Mouse (Mus musculus) MEL (cell line): ENCODE measurements around the gene Smc3. TPM values are rescaled to one million over a fixed set of nuclear protein-coding genes. Genes with fewer than 3 reads are reported as not detected.

Experiments used
- DNase-seq: peaks from one replicate; pipeline ENCODE4 v3.0.0; 2011; ENCODE audit warnings: low read depth, low spot score
- H3K27ac ChIP-seq: 2 replicates; pipeline ENCODE4 v1.5.1; 2012; ENCODE audit warnings: low read depth, mild to moderate bottlenecking, control low read depth, low read length, moderate library complexity; ENCODE audit not compliant: control insufficient read depth
- H3K27me3 ChIP-seq, 2 experiments: fragments of 150-350 bp in 1 of 2; sonication (generic) in 1 of 2; 2 replicates each; pipeline ENCODE4 v1.6.1; 2012; ENCODE audit warnings: low read length in 2 of 2, mild to moderate bottlenecking in 2 of 2, improper control_type of control experiment in 1 of 2, moderate library complexity in 1 of 2; ENCODE audit not compliant: insufficient read depth in 2 of 2, control insufficient read depth in 1 of 2
- H3K36me3 ChIP-seq, 2 experiments: 2 replicates each; pipeline ENCODE4 v1.6.1; 2012 to 2014; ENCODE audit warnings: low read length in 2 of 2, improper control_type of control experiment in 1 of 2, inconsistent platforms in 1 of 2, mild to moderate bottlenecking in 1 of 2; ENCODE audit not compliant: insufficient read depth in 2 of 2, control insufficient read depth in 1 of 2
- H3K4me1 ChIP-seq, 2 experiments: fragments of 150-350 bp in 1 of 2; sonication (generic) in 1 of 2; 2 replicates each; pipeline ENCODE4 v1.6.1; 2012; ENCODE audit warnings: low read length in 2 of 2, improper control_type of control experiment in 1 of 2, mild to moderate bottlenecking in 1 of 2; ENCODE audit not compliant: insufficient read depth in 2 of 2, control insufficient read depth in 1 of 2
- H3K4me3 ChIP-seq, 2 experiments: fragments of 150-350 bp in 1 of 2; sonication (generic) in 1 of 2; 2 replicates each; pipeline ENCODE4 v1.5.1; 2012; ENCODE audit warnings: low read depth in 2 of 2, low read length in 2 of 2, mild to moderate bottlenecking in 2 of 2, moderate library complexity in 2 of 2, control low read depth in 1 of 2, improper control_type of control experiment in 1 of 2; ENCODE audit not compliant: control insufficient read depth in 1 of 2, insufficient read depth in 1 of 2
- H3K79me2 ChIP-seq: 2 replicates; pipeline ENCODE4 v1.6.1; 2012; ENCODE audit warnings: mild to moderate bottlenecking, low read length, moderate library complexity; ENCODE audit not compliant: control insufficient read depth, poor library complexity, insufficient read depth
- H3K9ac ChIP-seq: 2 replicates; pipeline ENCODE4 v1.6.1; 2012; ENCODE audit warnings: low read depth, mild to moderate bottlenecking, control low read depth, low read length, moderate library complexity; ENCODE audit not compliant: control insufficient read depth, poor library complexity, severe bottlenecking
- H3K9me3 ChIP-seq: fragments of 150-350 bp; sonication (generic); replicated peaks from 2 replicates; pipeline ENCODE4 v1.6.1; 2012; ENCODE audit warnings: mild to moderate bottlenecking, low read length, improper control_type of control experiment, moderate library complexity; ENCODE audit not compliant: insufficient read depth
- BHLHE40 ChIP-seq: IDR thresholded peaks from 2 replicates; pipeline ENCODE4 v1.6.1; 2012; ENCODE audit warnings: low read depth, mild to moderate bottlenecking, inconsistent platforms, low read length, improper control_type of control experiment, borderline replicate concordance
- CHD1 ChIP-seq: IDR thresholded peaks from 2 replicates; pipeline ENCODE4 v1.6.1; 2012; ENCODE audit warnings: low read depth, mild to moderate bottlenecking, inconsistent platforms, low read length, improper control_type of control experiment
- CHD2 ChIP-seq: IDR thresholded peaks from 2 replicates; pipeline ENCODE4 v1.6.1; 2011; ENCODE audit warnings: low read length, improper control_type of control experiment
- CTCF ChIP-seq, 3 experiments: IDR thresholded peaks in 2 of 3; conservative IDR thresholded peaks in 1 of 3; 2 replicates each; pipeline ENCODE4 v1.5.1; 2011 to 2012; ENCODE audit warnings: low read length in 3 of 3, low read depth in 2 of 3, mild to moderate bottlenecking in 2 of 3, improper control_type of control experiment in 1 of 3, inconsistent platforms in 1 of 3, mixed read lengths in 1 of 3, moderate library complexity in 1 of 3; ENCODE audit not compliant: control insufficient read depth in 1 of 3, insufficient read depth in 1 of 3, poor library complexity in 1 of 3, severe bottlenecking in 1 of 3
- E2F4 ChIP-seq: IDR thresholded peaks from 2 replicates; pipeline ENCODE4 v1.6.1; 2011; ENCODE audit warnings: low read depth, low read length, improper control_type of control experiment, borderline replicate concordance
- ELF1 ChIP-seq: IDR thresholded peaks from 2 replicates; pipeline ENCODE4 v1.6.1; 2014; ENCODE audit warnings: low read depth, mild to moderate bottlenecking, inconsistent platforms, low read length, improper control_type of control experiment, moderate library complexity
- GABPA ChIP-seq: IDR thresholded peaks from 2 replicates; pipeline ENCODE4 v1.6.1; 2012; ENCODE audit warnings: low read depth, mild to moderate bottlenecking, inconsistent platforms, low read length, improper control_type of control experiment, moderate library complexity
- GATA1 ChIP-seq: IDR thresholded peaks from 2 replicates; pipeline ENCODE4 v1.6.1; 2011; ENCODE audit warnings: low read depth, low read length, improper control_type of control experiment
- HCFC1 ChIP-seq: IDR thresholded peaks from 2 replicates; pipeline ENCODE4 v1.6.1; 2012; ENCODE audit warnings: low read depth, mild to moderate bottlenecking, inconsistent platforms, low read length, improper control_type of control experiment, moderate library complexity
- JUND ChIP-seq: IDR thresholded peaks from 2 replicates; pipeline ENCODE4 v1.6.1; 2011; ENCODE audit warnings: low read depth, mild to moderate bottlenecking, improper control_type of control experiment, low read length
- KAT2A ChIP-seq: conservative IDR thresholded peaks from 2 replicates; pipeline ENCODE4 v1.6.1; 2012; ENCODE audit warnings: low read depth, low read length, improper control_type of control experiment, inconsistent platforms
- MAFK ChIP-seq: IDR thresholded peaks from 2 replicates; pipeline ENCODE4 v1.6.1; 2011; ENCODE audit warnings: low read depth, mild to moderate bottlenecking, low read length, improper control_type of control experiment, borderline replicate concordance
- MAX ChIP-seq: IDR thresholded peaks from 2 replicates; pipeline ENCODE4 v1.6.1; 2011; ENCODE audit warnings: low read length, improper control_type of control experiment
- MAZ ChIP-seq: IDR thresholded peaks from 2 replicates; pipeline ENCODE4 v1.6.1; 2012; ENCODE audit warnings: low read depth, mild to moderate bottlenecking, inconsistent platforms, low read length, improper control_type of control experiment
- MEF2A ChIP-seq: IDR thresholded peaks from 2 replicates; pipeline ENCODE4 v1.6.1; 2014; ENCODE audit warnings: low read depth, mild to moderate bottlenecking, inconsistent platforms, low read length, improper control_type of control experiment; ENCODE audit not compliant: poor library complexity, insufficient replicate concordance, severe bottlenecking; ENCODE audit errors: extremely low read depth
- MYC ChIP-seq: IDR thresholded peaks from 2 replicates; pipeline ENCODE4 v1.6.1; 2011; ENCODE audit warnings: low read depth, mild to moderate bottlenecking, low read length, improper control_type of control experiment, moderate library complexity
- POLR2AphosphoS2 ChIP-seq: IDR thresholded peaks from 2 replicates; pipeline ENCODE4 v1.6.1; 2011; ENCODE audit warnings: low read length, improper control_type of control experiment
- POLR2AphosphoS5 ChIP-seq: IDR thresholded peaks from 2 replicates; pipeline ENCODE4 v1.6.1; 2012; ENCODE audit warnings: low read depth, borderline replicate concordance, mild to moderate bottlenecking, inconsistent platforms, low read length, moderate library complexity, mixed read lengths
- RAD21 ChIP-seq: IDR thresholded peaks from 2 replicates; pipeline ENCODE4 v1.6.1; 2011; ENCODE audit warnings: mild to moderate bottlenecking, low read depth, low read length, improper control_type of control experiment
- RCOR1 ChIP-seq: IDR thresholded peaks from 2 replicates; pipeline ENCODE4 v1.6.1; 2012; ENCODE audit warnings: low read depth, mild to moderate bottlenecking, inconsistent platforms, low read length, improper control_type of control experiment
- SIN3A ChIP-seq: IDR thresholded peaks from 2 replicates; pipeline ENCODE4 v1.6.1; 2012; ENCODE audit warnings: low read length, improper control_type of control experiment, inconsistent platforms
- TAL1 ChIP-seq: IDR thresholded peaks from 2 replicates; pipeline ENCODE4 v1.6.1; 2012; ENCODE audit warnings: mild to moderate bottlenecking, inconsistent platforms, low read length, moderate library complexity, mixed read lengths
- TCF12 ChIP-seq: IDR thresholded peaks from 2 replicates; pipeline ENCODE4 v1.6.1; 2014; ENCODE audit warnings: low read depth, mild to moderate bottlenecking, inconsistent platforms, low read length, improper control_type of control experiment, moderate library complexity
- USF1 ChIP-seq: IDR thresholded peaks from 2 replicates; pipeline ENCODE4 v1.6.1; 2014; ENCODE audit warnings: low read depth, mild to moderate bottlenecking, inconsistent platforms, low read length, improper control_type of control experiment, moderate library complexity
- ZKSCAN1 ChIP-seq: IDR thresholded peaks from 2 replicates; pipeline ENCODE4 v1.6.1; 2012; ENCODE audit warnings: low read depth, mild to moderate bottlenecking, inconsistent platforms, low read length, improper control_type of control experiment, moderate library complexity
- ZMIZ1 ChIP-seq: IDR thresholded peaks from 2 replicates; pipeline ENCODE4 v1.6.1; 2012; ENCODE audit warnings: low read depth, mild to moderate bottlenecking, inconsistent platforms, low read length, improper control_type of control experiment, moderate library complexity
- ZNF384 ChIP-seq: IDR thresholded peaks from 2 replicates; pipeline ENCODE4 v1.6.1; 2012; ENCODE audit warnings: low read depth, mild to moderate bottlenecking, inconsistent platforms, low read length, improper control_type of control experiment
- polyA plus RNA-seq, 2 experiments: library from polyadenylated mRNA; stranded (reverse) in 1 of 2; unstranded in 1 of 2; fragments of >175 nt in 1 of 2; fragments of >200 nt in 1 of 2; gene quantifications; 2 replicates each; pipeline versions ENCODE4 v1.2.1 to v1.2.4; 2012; ENCODE audit warnings: low replicate concordance in 2 of 2, low read depth in 1 of 2; ENCODE audit not compliant: insufficient read length in 2 of 2, insufficient read depth in 1 of 2, missing spikeins in 1 of 2
- total RNA-seq: library from RNA; depleted of rRNA; stranded (reverse); fragments of 300-350 nt; gene quantifications from 2 replicates; pipeline ENCODE4 v1.2.3, GENCODE M21; 2012

Gene Smc3
- total and polyA plus RNA-seq, 3 experiments = 100 to 129 (median 118) TPM

DNA sequence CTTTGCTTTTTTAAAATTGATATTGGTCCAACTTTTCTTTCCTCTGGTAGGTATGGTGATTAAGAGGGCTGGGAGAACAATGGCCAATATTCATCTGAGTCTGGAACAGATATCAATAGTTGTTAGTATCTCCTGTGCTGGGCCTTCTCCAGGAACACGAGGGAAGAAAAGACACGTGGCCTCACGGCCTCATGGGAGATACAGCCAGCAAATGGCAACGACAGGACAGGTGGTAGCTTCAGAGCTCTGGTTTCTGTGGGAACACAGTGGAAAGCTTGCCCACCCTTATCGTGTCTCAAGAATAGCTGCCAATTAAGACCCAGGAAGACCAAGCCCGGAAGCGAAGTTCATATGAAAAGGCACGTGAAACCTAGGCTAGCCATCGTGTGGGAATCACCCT lies 64.6 kb downstream of the Smc3 start:
- H3K9me3 ChIP-seq = no peaks in the 10 kb centered on the region

GRCm38 (mm10) chr19:53665391-53665790 lies 65.2 kb downstream of the Smc3 start:
- no peak for DNase-seq
- no peak for TF ChIP-seq ELF1
- TF ChIP-seq ZKSCAN1 = peak; percentile 63; the same call in 1 of the 2 replicates
- TF ChIP-seq, all 39 proteins: peak for 1

More for the DNA sequence above, 64.6 kb downstream of the Smc3 start:
- Histone ChIP-seq H3K79me2 (no peaks in the 10 kb centered on the region), H3K9ac (no peak overlapping the region), H3K27ac (no peak overlapping the region), H3K27me3 (peaks cover 6 to 14% of the 10 kb centered on the region in 2 experiments), H3K36me3 (no peaks in the 10 kb centered on the region), H3K4me1 (no peaks in the 10 kb centered on the region; a peak in 1 of 4 replicates), H3K4me3 (no peak overlapping the region)
- TF ChIP-seq MAFK (no peak), RAD21 (no peak), GABPA (no peak), ZMIZ1 (no peak), GATA1 (no peak), CHD2 (no peak), ELF1 (no peak), MAX (no peak), USF1 (no peak), TCF12 (no peak), MAZ (no peak), JUND (no peak)
- no peak for DNase-seq

DNA sequence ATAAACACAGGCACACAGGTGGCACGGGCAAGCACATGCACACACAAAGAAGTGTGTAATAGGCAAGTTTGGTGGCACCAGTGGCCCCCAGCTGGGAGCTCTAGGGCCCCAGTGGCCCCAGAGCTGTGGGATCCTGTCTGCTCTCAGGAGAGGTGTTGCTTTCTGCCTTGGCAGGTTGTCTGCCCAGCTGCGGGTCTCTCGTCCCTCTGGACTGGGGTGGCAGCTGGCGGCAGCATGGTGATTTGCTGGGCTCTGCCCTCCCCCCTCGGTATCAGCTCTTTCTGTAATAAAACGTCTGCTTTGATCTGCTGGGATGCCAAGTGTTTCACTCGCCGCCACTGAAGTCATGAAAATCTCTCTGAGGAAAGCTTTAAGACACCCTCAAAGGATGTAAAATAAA lies 66.5 kb downstream of the Smc3 start:
- Histone ChIP-seq H3K9ac (no peak overlapping the region), H3K36me3 (no peaks in the 10 kb centered on the region), H3K4me1 (no peaks in the 10 kb centered on the region), H3K27ac (no peak overlapping the region), H3K4me3 (no peak overlapping the region), H3K9me3 (no peaks in the 10 kb centered on the region), H3K79me2 (no peaks in the 10 kb centered on the region), H3K27me3 (peaks cover 9 to 17% of the 10 kb centered on the region in 2 experiments)
- DNase-seq = no peak
- TF ChIP-seq ZNF384 (no peak), KAT2A (no peak), BHLHE40 (no peak), CHD2 (no peak), CHD1 (no peak), CTCF (IDR thresholded peaks at IDR 0.05 in 2 of 3, conservative IDR thresholded peaks at IDR 0.05 in 1 of 3; ENCODE audit: control insufficient read depth in 1 of 3, insufficient read depth in 1 of 3, low read depth in 2 of 3, low read length in 3 of 3, poor library complexity in 1 of 3, severe bottlenecking in 1 of 3) (no peak), POLR2AphosphoS5 (no peak), USF1 (no peak), HCFC1 (no peak), TCF12 (no peak), E2F4 (no peak), POLR2AphosphoS2 (no peak), ZKSCAN1 (no peak), MYC (no peak), SIN3A (no peak), RCOR1 (no peak), MEF2A (no peak), RAD21 (no peak), TAL1 (no peak)

More at GRCm38 (mm10) chr19:53665391-53665790, 65.2 kb downstream of the Smc3 start:
- no peak overlapping the region for H3K9ac ChIP-seq
- no peaks in the 10 kb centered on the region for H3K36me3 ChIP-seq
- no peak overlapping the region for H3K27ac ChIP-seq
- no peak overlapping the region for H3K4me3 ChIP-seq
- H3K9me3 ChIP-seq = no peaks in the 10 kb centered on the region
- no peaks in the 10 kb centered on the region; a peak in 1 of 4 replicates for H3K4me1 ChIP-seq
- H3K27me3 ChIP-seq = peaks cover 7 to 14% of the 10 kb centered on the region in 2 experiments
- no peaks in the 10 kb centered on the region for H3K79me2 ChIP-seq
